Mouse (Mus musculus) liver, embryonic 11.5 days (tissue): ENCODE data around the gene Sp1. TPM values are rescaled to one million over a fixed set of nuclear protein-coding genes. Genes with fewer than 3 reads are reported as not detected.

ENCODE experiments used
- polyA plus RNA-seq: library from polyadenylated mRNA; unstranded; fragments of >200 nt; fragmentation: Nextera tagmentation; extraction: Ambion mirVana; gene quantifications from 2 replicates; pipeline ENCODE4 v1.2.1, GENCODE M21; 2014

Sp1 gene
- polyA plus RNA-seq, 1 experiment from 2014 or later: 9.7 TPM

Other genes with a start within 250 kb of the Sp1 start
- 38.1 and 38.3 TPM in 2 replicates for gene Zfp740, start 202.9 kb upstream of the Sp1 start, polyA plus RNA-seq
- gene Csad, start 201.4 kb upstream of the Sp1 start, polyA plus RNA-seq: 33.3 and 35.1 TPM in 2 replicates
- gene Itgb7, start 174.2 kb upstream of the Sp1 start, polyA plus RNA-seq: 3.9 and 4.1 TPM in 2 replicates
- gene Rarg, start 148.6 kb upstream of the Sp1 start, polyA plus RNA-seq: 11.1 and 11.5 TPM in 2 replicates
- 0.13 TPM in 1 of 2 replicates, not detected in the other for gene Gm9918, start 135.6 kb upstream of the Sp1 start, polyA plus RNA-seq
- gene Mfsd5, start 126.7 kb upstream of the Sp1 start, polyA plus RNA-seq: 58.8 and 60.7 TPM in 2 replicates
- 50.6 and 54.2 TPM in 2 replicates for gene Espl1, start 109.9 kb upstream of the Sp1 start, polyA plus RNA-seq
- 236 and 254 TPM in 2 replicates for gene Pfdn5, start 80.0 kb upstream of the Sp1 start, polyA plus RNA-seq
- 97.0 and 104 TPM in 2 replicates for gene Myg1, start 74.4 kb upstream of the Sp1 start, polyA plus RNA-seq
- 99.3 and 108 TPM in 2 replicates for gene Aaas, start 55.4 kb upstream of the Sp1 start, polyA plus RNA-seq
- gene Sp7, start 39.0 kb upstream of the Sp1 start, polyA plus RNA-seq: 0.57 and 1.5 TPM in 2 replicates
- gene Amhr2, start 39.2 kb downstream of the Sp1 start, polyA plus RNA-seq: 1.1 and 1.6 TPM in 2 replicates
- 155 and 157 TPM in 2 replicates for gene Prr13, start 52.9 kb downstream of the Sp1 start, polyA plus RNA-seq
- 187 and 220 TPM in 2 replicates for gene Pcbp2, start 64.4 kb downstream of the Sp1 start, polyA plus RNA-seq
- not detected in 2 replicates for gene Gm10337, start 97.6 kb downstream of the Sp1 start, polyA plus RNA-seq
- 7.7 and 7.9 TPM in 2 replicates for gene Map3k12, start 110.9 kb downstream of the Sp1 start, polyA plus RNA-seq
- gene Tarbp2, start 112.0 kb downstream of the Sp1 start, polyA plus RNA-seq: 96.7 and 105 TPM in 2 replicates
- gene Npff, start 118.8 kb downstream of the Sp1 start, polyA plus RNA-seq: 0.86 and 1.2 TPM in 2 replicates
- gene Gm28047, start 218.9 kb downstream of the Sp1 start, polyA plus RNA-seq: not detected in 2 replicates
- gene Atf7, start 219.3 kb downstream of the Sp1 start, polyA plus RNA-seq: 14.4 and 17.1 TPM in 2 replicates